Mouse (Mus musculus) stomach, postnatal 0 days (tissue): Measurements from ENCODE around the gene Tma7.

Experiments
- CTCF ChIP-seq: IDR thresholded peaks from 2 replicates; pipeline ENCODE4 v1.5.1; 2016; ENCODE audit warnings: antibody characterized with exemption, low read depth, mild to moderate bottlenecking, moderate library complexity
- EP300 ChIP-seq: optimal IDR thresholded peaks from 2 replicates; pipeline ENCODE3; 2016; ENCODE audit warnings: antibody characterized with exemption

- TF ChIP-seq CTCF: no peak
- TF ChIP-seq EP300: no peak
Observed at GRCm38 (mm10) chr9:109100307-109100928, 18.0 kb upstream of the Tma7 start.
